Mouse (Mus musculus) heart, postnatal 0 days (tissue): ENCODE data around the gene Nrl.

Source experiments
- CTCF ChIP-seq: IDR thresholded peaks from 2 replicates; pipeline ENCODE4 v1.5.1; 2016; ENCODE audit warnings: antibody characterized with exemption, control low read depth, low read depth
- EP300 ChIP-seq: IDR thresholded peaks from 2 replicates; pipeline ENCODE4 v1.6.1; 2016; ENCODE audit warnings: antibody characterized with exemption, low read depth

- TF ChIP-seq CTCF: no peak
- no peak for TF ChIP-seq EP300
These were observed 45.2 kb downstream of the Nrl start for GRCm38 (mm10) chr14:55479629-55480028.
